Mouse (Mus musculus) T-cell, adult 2 months (primary cell): ENCODE data around the gene Acmsd.

ENCODE experiments used
- DNase-seq: peaks from one replicate; pipeline ENCODE4 v3.0.0; 2022; ENCODE audit warnings: low spot score

Acmsd gene

DNA sequence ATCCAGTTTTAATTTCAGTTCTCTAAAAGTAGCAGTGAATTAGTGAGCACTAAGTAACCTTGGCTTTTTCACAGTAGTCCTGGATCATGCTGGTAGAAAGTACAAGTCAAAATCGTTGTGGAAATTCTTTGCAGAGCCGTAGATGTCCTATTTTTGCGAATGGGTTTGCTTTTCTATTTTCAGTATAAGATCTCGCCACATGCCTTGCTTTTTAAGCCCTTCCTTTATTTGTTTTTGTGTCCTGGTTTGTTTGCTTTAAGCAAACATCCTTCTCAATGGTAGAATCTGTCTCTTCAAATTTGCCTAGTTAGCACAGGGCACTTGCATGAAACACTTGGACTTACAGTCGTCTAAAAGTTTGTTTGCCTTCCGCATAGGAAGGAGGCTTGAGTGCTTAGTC, 47.0 kb downstream of the Acmsd start:
- no peak for DNase-seq

DNA sequence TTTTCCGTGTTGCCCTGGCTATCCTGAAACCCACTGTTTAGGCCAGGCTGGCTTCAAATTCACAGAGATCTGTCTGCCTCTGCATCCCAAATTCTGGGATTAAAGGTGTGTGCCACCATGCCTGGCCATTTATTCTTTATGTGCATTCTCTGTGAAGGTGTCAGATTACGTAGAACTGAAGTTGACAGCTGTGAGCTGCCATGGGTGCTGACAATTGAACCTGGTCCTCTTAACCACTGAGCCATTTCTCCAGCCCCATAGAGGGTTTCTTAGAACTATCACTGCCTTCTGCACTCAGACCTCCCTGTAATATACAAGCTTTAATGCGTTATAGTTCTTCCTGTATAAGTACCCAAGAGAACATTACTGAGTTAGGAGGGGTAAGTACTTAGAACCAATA, 49.4 kb downstream of the Acmsd start:
- DNase-seq, result no peak

DNA sequence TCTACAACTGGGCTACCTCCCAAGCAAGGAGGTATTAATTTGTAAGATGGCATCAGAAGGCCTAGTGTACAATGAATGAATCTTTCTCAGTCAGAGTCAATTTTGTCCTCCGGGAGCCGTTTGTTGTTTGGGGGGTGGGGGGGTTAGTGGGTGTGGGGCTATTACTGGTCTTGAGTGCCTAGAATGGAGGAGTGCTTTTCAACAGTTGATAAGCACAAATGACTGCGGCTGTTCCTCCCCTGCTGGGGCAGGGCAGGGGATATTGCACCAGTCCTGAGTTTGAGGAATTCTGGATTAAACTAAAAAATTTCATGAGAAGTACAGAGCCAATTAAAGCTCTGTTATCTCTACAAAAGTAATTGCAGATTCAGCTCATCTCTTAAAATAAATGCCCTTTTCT, 50.9 kb downstream of the Acmsd start:
- DNase-seq, result no peak

DNA sequence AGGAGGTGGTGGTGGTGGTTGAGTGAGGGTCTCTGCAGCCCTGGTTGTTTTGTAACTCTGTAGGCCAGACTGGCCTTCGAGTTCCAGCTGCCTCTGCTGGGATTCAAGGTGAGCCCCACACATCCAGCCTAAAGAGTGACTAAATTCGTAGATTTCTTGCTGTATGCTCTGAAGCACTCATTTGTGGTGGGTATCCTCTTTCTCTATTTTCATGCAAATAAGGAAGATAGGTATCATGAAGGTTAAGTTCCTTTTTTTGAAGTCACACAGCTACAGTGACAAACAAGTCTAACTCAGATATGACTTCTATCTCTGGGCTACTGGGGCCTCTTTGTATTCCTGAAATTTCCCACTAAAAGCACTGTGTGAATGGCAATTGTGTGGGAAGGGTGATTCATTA, 51.6 kb downstream of the Acmsd start:
- DNase-seq, result no peak

DNA sequence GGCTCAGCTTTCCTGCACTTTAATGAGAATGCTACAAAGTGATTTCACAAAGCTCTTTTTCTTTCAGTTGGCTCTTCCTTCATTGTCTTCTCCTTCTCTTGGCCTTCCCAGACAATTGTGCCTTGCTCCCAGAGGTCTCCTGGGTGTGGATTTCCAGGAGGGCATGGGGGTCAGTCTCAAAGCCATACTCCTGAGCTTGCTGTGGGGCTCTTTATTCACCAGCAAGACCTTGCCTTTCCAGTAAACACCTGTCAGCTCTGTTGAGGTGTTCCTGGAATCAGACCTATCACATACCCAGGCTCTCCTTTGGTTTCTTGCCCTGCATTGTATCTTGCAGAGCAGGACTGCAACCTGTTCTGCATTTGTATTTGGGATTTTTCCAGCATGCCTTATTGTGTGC, 54.6 kb downstream of the Acmsd start:
- DNase-seq, result no peak

GRCm38 (mm10) chr1:127785882-127786281, 56.7 kb downstream of the Acmsd start:
- DNase-seq, result no peak

DNA sequence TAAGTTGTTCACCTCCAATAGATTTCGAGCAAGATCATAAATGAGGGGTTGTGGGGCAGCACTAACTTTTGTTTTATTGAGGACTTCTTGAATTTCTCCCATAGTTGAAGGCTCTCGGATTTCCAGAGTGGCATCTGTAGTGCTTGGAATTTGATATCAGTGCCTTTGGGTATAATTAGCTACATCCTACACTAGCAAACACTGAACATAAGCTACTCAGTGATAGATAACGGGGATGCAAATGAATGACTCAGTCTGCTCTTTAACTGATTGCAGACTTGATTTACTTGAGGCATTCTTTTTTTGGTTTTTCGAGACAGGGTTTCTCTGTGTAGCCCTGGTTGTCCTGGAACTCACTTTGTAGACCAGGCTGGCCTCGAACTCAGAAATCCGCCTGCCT, 59.7 kb downstream of the Acmsd start:
- no peak for DNase-seq

DNA sequence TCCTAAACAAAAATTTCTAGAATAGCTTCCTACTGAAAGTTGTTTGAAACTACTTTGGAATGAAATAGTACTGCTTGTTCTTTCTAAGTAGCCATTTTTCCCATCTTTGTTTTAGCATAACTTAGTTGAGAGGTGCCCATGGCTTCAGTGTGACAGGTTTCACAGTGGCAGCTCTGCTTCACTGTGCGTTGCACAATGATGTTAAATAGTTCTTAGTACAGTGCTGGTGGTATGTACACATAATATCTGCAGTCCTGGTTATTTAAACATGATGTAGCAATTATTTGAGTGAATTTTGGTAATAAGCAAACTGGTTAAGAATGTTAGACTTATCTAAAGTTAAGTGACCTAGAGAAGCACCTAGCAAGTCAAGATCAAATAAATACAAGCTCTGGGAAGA, 64.2 kb downstream of the Acmsd start:
- no peak for DNase-seq

- no peak for DNase-seq
Observed at GRCm38 (mm10) chr1:127795087-127795769, 66.0 kb downstream of the Acmsd start.

DNA sequence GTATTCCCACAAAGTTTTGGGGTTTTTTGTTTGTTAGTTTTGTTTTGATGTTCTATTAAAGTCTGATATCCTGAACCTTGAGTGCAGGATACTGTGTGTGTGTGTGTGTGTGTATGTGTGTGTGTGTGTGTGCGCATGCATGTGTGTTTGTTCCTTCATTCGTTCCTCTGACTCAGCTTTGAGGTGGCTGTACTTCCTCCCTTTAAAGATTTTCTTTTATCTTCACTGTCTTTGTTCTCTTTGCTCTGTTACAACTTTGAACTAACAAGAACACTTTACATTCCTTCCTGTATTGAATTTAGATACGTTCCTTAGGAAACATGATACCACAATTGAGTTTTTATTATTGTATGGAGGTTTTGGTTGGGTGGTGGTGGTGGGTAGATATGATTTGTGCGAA, 67.1 kb downstream of the Acmsd start:
- peak; percentile 77 for DNase-seq

DNA sequence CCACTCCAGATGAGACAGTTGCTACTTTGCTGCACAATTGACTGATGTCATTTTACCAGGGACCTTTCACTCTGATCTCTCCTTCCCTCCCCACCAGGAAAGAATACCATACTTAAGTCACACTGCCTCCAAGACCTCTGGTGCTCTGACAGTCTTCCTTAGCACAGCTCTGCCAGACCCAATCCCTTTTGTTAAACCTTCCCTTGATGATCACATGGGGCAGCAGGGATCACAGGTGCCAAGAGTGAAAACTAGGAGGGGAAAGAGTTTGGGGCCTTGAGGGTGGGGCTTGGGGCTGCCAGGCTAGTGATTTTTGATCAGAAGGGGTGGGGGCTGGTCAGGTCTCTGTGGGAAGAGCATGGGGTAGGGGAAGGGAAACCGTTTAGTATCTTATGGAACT, 67.5 kb downstream of the Acmsd start:
- no peak for DNase-seq

- no peak for DNase-seq
Observed at GRCm38 (mm10) chr1:127802916-127803315, 73.7 kb downstream of the Acmsd start.

DNA sequence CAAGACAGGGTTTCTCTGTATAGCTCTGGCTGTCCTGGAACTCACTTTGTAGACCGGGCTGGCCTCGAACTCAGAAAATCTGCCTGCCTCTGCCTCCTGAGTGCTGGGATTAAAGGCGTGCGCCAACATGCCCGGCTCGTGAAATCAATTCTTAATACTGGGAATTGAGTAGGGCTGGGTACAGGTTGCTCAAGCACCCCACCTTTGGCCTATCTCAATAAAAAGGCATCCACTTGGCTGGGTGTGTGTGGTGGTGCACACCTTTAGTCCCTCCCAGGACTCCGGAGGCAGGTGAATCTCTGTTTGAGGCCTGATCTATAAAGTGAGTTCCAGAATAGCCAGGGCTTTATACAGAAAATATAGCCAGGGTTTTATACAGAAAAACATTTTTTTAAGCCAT, 79.5 kb downstream of the Acmsd start:
- no peak for DNase-seq

DNA sequence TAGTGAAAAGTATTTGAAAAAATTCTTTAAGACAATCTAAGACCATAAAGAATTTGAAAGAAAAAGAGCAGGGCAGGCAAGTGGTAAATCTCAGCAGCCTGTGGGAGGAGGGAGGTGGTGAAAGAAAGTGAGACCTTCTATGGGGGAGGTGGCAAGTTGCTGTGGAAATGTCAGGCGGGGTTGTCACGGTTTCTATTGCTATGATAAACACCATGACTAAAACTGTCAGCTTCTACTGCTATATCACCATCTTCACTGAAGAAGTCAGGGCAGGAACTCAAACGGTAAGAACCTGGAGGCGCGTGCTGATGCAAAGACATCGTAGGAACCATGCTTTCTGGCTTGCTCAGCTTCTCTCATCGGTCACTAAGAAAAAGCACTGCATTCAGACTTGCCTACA, 83.7 kb downstream of the Acmsd start:
- DNase-seq, result peak; percentile 8

DNA sequence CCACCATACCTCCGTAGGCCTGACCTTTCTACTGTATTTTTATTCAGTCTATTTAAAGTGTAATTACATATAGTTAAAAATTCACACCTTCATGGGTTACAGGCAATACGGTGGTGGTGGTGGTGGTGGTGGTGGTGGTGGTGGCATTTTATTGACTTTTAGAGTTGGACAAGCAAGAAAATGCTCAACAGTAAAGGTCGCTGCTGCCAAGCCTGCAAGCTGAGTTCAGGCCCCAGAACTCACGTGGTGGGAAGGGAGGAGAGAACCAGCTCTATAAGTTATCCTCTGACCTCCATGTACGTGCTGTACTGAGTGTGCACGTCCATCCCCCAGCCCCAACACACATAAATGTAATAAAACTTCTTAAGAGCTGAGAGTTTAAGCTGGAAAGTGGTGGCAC, 87.2 kb downstream of the Acmsd start:
- no peak for DNase-seq
